Mouse (Mus musculus) midbrain, embryonic 10.5 days (tissue): ENCODE measurements around the gene Taf13. TPM values are rescaled to one million over a fixed set of nuclear protein-coding genes. Genes with fewer than 3 reads are reported as not detected.

Experiments
- DNase-seq: peaks from one replicate; pipeline ENCODE4 v3.0.0-alpha.2; 2017; ENCODE audit warnings: low spot score
- H3K27ac ChIP-seq: fragments of 300-500 bp; sonication (generic); replicated peaks from 2 replicates; pipeline ENCODE4 v1.5.1; 2016; ENCODE audit warnings: mild to moderate bottlenecking
- H3K27me3 ChIP-seq: fragments of 300-500 bp; sonication (generic); 2 replicates; pipeline ENCODE4 v1.6.1; 2016; ENCODE audit warnings: low read depth, mild to moderate bottlenecking; ENCODE audit not compliant: poor library complexity, severe bottlenecking
- H3K36me3 ChIP-seq: fragments of 300-500 bp; sonication (generic); 2 replicates; pipeline ENCODE4 v1.6.1; 2016; ENCODE audit warnings: mild to moderate bottlenecking, moderate library complexity
- H3K4me1 ChIP-seq: fragments of 300-500 bp; sonication (generic); 2 replicates; pipeline ENCODE4 v1.6.1; 2016
- H3K4me3 ChIP-seq: fragments of 300-500 bp; sonication (generic); 2 replicates; pipeline ENCODE4 v1.5.1; 2016; ENCODE audit warnings: mild to moderate bottlenecking, moderate library complexity
- H3K9me3 ChIP-seq: fragments of 300-500 bp; sonication (generic); replicated peaks from 2 replicates; pipeline ENCODE4 v1.6.1; 2016; ENCODE audit warnings: mild to moderate bottlenecking
- WGBS: fragments of 180-500 bp; shearing (Covaris S2); methylation state at CpG from one replicate; pipeline ENCODE4 v1.1.7; 2016; 5-methylcytosine and 5-hydroxymethylcytosine counted together
- polyA plus RNA-seq: library from polyadenylated mRNA; unstranded; fragments of >200 nt; fragmentation: Nextera tagmentation; extraction: Ambion mirVana; gene quantifications from 2 replicates; pipeline ENCODE4 v1.2.1, GENCODE M21; 2016

The Taf13 gene
- 72.9 and 78.3 TPM in 2 replicates for polyA plus RNA-seq

DNA sequence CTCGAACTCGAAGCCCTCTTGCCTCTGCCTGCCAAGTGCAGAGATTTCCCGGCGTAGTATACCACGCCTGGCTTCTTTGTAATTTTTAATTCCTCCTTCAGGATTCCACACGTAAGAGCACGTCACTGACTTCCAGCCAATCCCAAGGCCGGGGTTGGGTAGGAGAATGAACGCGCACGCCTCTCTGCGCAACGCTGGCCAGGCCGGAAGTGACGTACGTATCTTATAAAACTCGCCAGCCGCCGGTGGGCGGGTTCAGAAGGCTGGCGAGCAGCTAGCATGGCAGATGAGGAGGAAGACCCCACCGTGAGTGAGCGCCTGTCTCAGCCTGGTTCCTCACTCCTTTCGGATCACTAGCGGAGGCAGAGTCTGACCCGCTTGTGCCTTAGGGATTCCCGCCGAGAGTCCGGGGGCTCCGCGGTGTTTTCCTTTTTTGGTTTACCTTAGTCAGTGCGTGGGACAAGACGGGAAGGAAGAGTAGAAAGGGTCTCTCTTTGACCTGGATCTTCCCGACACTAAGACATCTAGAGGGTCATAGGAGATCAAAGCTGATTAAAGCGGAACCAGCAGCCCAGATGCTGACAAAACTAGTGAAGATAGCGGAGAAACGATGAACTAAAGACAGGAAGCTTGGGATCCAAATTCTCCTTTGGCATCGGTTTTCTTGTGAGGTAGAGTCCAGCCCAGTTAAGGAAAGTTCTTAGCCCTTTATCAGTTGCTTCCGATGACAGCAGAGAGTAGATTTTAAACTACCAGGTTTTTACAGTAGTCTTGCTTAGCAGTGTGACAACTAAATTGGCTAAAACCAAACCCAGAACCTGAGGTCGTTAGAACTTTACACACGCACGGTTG lies at the start of gene Taf13:
Gene Taf13 (plus strand): TSS at position 256 of the 852 bp plus-strand sequence.
- peak; percentile 97 for DNase-seq
- Histone ChIP-seq H3K9me3 (no peaks in the 10 kb centered on the region), H3K36me3 (peaks cover 17% of the 10 kb centered on the region), H3K27me3 (no peaks in the 10 kb centered on the region), H3K4me1 (peaks cover 55% of the 10 kb centered on the region), H3K27ac (peak within 1 kb of the TSS; percentile 90), H3K4me3 (peak within 1 kb of the TSS; percentile 82)
- 2% methylated on average over 42 of the region's 42 CpGs for WGBS

DNA sequence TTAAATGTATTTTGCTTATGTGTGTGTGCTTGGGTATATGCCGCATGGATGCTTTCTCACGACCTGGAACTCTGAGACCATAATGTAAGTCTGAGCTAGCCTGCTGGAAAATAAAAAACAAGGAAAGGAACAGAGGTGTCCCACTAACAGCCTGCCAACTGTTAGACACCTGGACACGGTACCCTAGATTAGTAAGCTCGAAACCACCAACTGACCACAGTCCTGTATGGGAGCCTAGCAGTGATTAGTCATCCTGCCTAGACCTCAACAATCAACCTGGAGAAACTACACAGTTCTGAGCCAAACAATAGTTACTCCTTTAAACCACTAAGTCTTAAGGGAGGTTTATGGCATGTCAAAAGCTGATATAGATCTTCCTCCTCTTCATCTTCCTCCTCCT lies 48.1 kb upstream of the Taf13 start:
- Histone ChIP-seq H3K27ac (no peak overlapping the region), H3K4me3 (no peak overlapping the region), H3K36me3 (no peaks in the 10 kb centered on the region), H3K27me3 (no peaks in the 10 kb centered on the region), H3K4me1 (no peaks in the 10 kb centered on the region), H3K9me3 (no peaks in the 10 kb centered on the region; the same call in 1 of the 2 replicates)
- no peak for DNase-seq
- WGBS: 87% methylated on average over 4 of the region's 4 CpGs

DNA sequence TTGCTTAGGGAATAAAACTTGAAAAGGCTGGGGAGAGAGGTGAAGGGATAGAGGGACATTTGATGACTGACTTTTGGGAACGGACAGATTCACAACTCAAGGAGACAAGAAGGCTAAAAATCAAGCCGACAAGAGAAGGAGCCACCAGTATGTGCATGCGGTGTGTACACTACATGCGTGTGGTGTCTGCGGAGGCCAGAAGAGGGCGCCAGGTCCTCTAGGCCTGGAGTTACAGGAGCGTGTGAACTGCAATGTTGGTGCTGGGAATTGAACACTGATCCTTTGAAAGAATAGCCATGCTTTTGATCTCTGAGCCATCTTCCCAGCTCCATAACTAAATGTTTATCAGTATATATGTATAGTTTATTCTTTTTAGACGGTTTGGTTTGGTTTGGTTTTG lies 43.0 kb upstream of the Taf13 start:
- Histone ChIP-seq H3K4me1 (no peaks in the 10 kb centered on the region), H3K36me3 (no peaks in the 10 kb centered on the region), H3K9me3 (no peaks in the 10 kb centered on the region; the same call in 1 of the 2 replicates), H3K27me3 (no peaks in the 10 kb centered on the region), H3K27ac (no peak overlapping the region), H3K4me3 (no peak overlapping the region)
- DNase-seq: no peak
- 89% methylated on average over 8 of the region's 8 CpGs for WGBS

DNA sequence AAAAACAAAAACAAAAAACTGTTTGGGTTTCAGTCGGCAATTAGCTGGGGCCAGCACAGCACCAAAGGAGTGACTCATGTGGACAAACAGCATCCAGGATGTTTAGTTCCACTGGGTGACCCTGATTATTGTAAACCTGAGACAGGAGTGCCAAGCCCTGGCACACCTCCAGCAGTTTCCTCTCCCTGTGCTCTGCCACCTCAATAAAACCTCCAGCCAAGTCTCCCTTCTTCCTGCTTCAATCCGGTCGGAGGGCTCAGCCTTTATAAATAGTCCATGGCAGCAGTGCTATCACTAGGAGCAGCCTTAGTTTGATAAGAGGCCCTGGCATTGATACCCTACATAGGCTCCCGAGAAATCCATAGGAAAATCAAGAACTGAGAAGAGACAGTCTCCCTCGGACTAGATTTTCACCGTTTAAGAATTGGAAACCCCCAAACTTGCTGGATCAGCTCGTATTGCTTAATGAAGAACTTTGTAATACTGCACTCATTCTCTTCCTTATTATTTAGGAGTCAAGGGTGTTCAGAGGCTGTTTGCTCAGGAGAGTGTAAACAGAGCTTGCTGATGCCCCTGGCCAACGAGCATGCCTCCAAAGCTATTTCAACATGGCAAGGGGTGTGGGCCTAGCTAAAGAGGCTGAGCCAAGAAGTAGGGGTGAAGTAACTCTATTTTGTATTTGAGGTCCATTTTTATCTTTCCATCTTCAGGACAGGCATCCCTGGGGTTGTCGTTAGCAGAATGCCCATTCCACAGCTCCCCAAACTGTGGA lies 38.2 kb upstream of the Taf13 start:
- DNase-seq: no peak
- H3K9me3 ChIP-seq: no peaks in the 10 kb centered on the region; the same call in 1 of the 2 replicates
- H3K27me3 ChIP-seq: peaks cover 31% of the 10 kb centered on the region
- peaks cover 21% of the 10 kb centered on the region for H3K4me1 ChIP-seq
- no peak overlapping the region for H3K4me3 ChIP-seq
- H3K27ac ChIP-seq: no peak overlapping the region
- no peaks in the 10 kb centered on the region for H3K36me3 ChIP-seq
- 87% methylated on average over 9 of the region's 9 CpGs for WGBS

DNA sequence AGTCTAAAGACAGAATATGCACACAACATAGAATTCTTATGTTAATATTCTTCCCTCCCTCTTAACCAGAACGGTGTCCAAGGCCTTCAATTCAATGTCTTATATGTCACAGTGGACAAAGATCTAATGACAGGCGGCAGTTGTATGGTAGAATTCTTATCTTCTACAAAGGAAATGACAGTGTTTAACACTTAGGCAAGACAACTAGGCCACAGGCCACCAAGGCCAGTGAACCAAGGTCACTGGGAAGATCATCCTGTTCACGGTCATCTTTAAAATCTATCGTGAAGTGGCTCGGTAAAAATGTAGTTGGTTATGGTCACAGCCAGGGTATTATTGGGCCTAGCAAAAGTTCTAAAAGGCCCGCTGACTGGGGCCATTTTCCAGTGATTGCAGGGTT lies 37.5 kb upstream of the Taf13 start, which contains the start of gene 1700013F07Rik:
Gene 1700013F07Rik (plus strand): TSS at position 200 of the 400 bp plus-strand sequence.
- no peak within 1 kb of the TSS for H3K4me3 ChIP-seq
- peaks cover 21% of the 10 kb centered on the region for H3K4me1 ChIP-seq
- no peaks in the 10 kb centered on the region for H3K36me3 ChIP-seq
- H3K27ac ChIP-seq: no peak within 1 kb of the TSS
- H3K27me3 ChIP-seq: peaks cover 32% of the 10 kb centered on the region
- no peak for DNase-seq
- no peaks in the 10 kb centered on the region for H3K9me3 ChIP-seq
- 91% methylated on average over 6 of the region's 6 CpGs for WGBS

DNA sequence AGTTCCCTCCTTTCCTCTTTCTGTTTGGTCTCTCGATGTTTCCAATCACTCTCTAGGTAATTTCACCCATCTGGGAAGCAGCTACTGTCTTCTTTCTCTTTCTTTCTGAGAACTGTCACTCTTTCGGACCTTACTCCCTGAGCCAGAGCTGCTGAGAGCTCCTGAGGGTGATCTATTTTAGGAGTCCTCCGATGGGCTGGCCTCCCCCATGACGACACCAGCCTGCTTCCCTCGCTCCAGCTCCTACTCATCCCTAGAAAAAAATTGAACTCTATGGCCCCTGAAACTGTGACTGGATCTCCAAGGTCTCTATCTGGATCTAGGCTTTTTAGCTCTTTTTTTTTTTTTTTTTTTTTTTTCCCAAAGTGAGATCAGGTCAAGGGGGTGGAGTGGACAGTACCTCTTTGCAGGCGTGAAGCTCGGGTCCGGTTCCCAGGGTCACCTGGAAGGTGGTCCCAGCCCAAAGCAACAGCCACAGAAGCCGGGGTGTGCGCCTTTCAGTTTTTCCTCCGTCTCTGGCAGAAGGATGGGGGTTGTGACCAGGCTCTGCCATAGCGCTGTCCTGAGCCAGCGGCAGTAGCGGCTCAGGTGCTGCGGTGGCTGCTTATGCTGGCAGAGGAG lies 35.5 kb upstream of the Taf13 start:
- WGBS: 7% methylated on average over 15 of the region's 15 CpGs
- no peaks in the 10 kb centered on the region for H3K36me3 ChIP-seq
- no peaks in the 10 kb centered on the region for H3K9me3 ChIP-seq
- DNase-seq: no peak
- H3K27ac ChIP-seq: no peak overlapping the region
- peaks cover 32% of the 10 kb centered on the region for H3K27me3 ChIP-seq
- H3K4me1 ChIP-seq: peaks cover 21% of the 10 kb centered on the region
- peak overlapping the region; percentile 63 for H3K4me3 ChIP-seq

GRCm38 (mm10) chr3:108536517-108537260 lies 34.8 kb upstream of the Taf13 start, which contains the start of gene 5330417C22Rik:
Gene 5330417C22Rik (minus strand): TSS chr3:108536536.
- peak within 1 kb of the TSS; percentile 63; the same call in 1 of the 2 replicates for H3K27ac ChIP-seq
- peak; percentile 57 for DNase-seq
- peaks cover 32% of the 10 kb centered on the region for H3K27me3 ChIP-seq
- WGBS: 2% methylated on average over 35 of the region's 35 CpGs
- H3K36me3 ChIP-seq: no peaks in the 10 kb centered on the region
- H3K9me3 ChIP-seq: no peaks in the 10 kb centered on the region
- peaks cover 21% of the 10 kb centered on the region for H3K4me1 ChIP-seq
- H3K4me3 ChIP-seq: peak within 1 kb of the TSS; percentile 63

GRCm38 (mm10) chr3:108537303-108537702 lies 34.2 kb upstream of the Taf13 start:
- WGBS: 8% methylated on average over 17 of the region's 17 CpGs

DNA sequence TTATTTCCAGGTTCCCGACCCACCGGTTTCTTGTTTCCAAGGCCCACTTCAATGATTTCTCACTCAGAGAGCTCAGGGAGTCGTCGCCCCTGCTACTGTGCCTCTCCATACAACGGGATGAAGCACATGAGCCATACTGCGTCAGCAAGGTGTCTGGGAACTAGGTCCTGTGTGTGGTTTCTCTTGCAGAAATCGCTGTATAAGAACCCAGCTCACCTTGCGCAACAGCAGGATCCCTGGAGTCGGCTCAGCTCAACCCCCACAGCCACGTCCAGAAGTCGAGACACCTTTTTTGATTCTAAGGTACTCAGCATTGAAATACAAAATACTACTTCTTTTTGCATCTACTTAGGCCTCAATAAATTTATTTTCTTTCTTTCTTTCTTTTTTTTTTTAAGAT lies 29.2 kb upstream of the Taf13 start:
- Histone ChIP-seq H3K36me3 (no peaks in the 10 kb centered on the region), H3K4me1 (peaks cover 5% of the 10 kb centered on the region), H3K27me3 (peaks cover 8% of the 10 kb centered on the region; the same call in 1 of the 2 replicates), H3K9me3 (no peaks in the 10 kb centered on the region), H3K4me3 (no peak overlapping the region), H3K27ac (no peak overlapping the region)
- no peak for DNase-seq
- 87% methylated on average over 11 of the region's 11 CpGs for WGBS

More at GRCm38 (mm10) chr3:108537303-108537702, 34.2 kb upstream of the Taf13 start:
- H3K27me3 ChIP-seq: peaks cover 32% of the 10 kb centered on the region
- H3K4me3 ChIP-seq: peak overlapping the region; percentile 46
- peak; percentile 86 for DNase-seq
- no peaks in the 10 kb centered on the region for H3K36me3 ChIP-seq
- H3K9me3 ChIP-seq: no peaks in the 10 kb centered on the region
- peaks cover 21% of the 10 kb centered on the region for H3K4me1 ChIP-seq
- peak overlapping the region; percentile 63; the same call in 1 of the 2 replicates for H3K27ac ChIP-seq

DNA sequence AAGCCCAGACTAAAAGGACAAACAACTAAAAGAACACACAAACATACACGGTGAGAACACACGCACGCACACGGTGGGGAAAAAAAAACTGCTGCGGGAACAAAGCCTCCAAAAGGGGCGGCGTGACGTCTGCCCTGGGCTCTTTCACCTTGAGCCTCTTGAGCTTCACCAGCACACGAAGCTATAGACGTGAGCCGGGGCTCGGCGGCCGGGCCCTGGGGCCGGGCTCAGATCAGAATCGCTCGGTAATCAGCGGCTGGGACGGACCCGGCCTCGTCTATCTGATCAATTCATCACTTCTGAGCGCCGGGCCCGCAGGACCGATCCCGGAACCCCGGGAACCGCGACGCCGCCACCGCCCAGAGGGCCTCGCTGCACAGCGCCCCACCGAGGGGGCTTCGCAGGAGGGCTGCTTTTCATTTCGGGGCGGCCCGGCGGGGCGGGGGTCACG lies 17.4 kb upstream of the Taf13 start:
- Histone ChIP-seq H3K36me3 (peaks cover 24% of the 10 kb centered on the region), H3K4me1 (peaks cover 8% of the 10 kb centered on the region), H3K4me3 (peak overlapping the region; percentile 84), H3K9me3 (no peaks in the 10 kb centered on the region), H3K27ac (peak overlapping the region; percentile 97), H3K27me3 (no peaks in the 10 kb centered on the region)
- WGBS: under 1% methylated on average over 42 of the region's 42 CpGs
- DNase-seq: no peak

GRCm38 (mm10) chr3:108554587-108555312 lies 16.7 kb upstream of the Taf13 start:
- Histone ChIP-seq H3K36me3 (peaks cover 30% of the 10 kb centered on the region), H3K27ac (peak overlapping the region; percentile 97), H3K4me1 (peaks cover 8% of the 10 kb centered on the region), H3K27me3 (no peaks in the 10 kb centered on the region), H3K4me3 (peak overlapping the region; percentile 84), H3K9me3 (no peaks in the 10 kb centered on the region)
- peak; percentile 90 for DNase-seq
- WGBS: 18% methylated on average over 22 of the region's 22 CpGs
